Mouse (Mus musculus): Measurements from ENCODE around the gene Msmo1.

The Msmo1 gene

DNA sequence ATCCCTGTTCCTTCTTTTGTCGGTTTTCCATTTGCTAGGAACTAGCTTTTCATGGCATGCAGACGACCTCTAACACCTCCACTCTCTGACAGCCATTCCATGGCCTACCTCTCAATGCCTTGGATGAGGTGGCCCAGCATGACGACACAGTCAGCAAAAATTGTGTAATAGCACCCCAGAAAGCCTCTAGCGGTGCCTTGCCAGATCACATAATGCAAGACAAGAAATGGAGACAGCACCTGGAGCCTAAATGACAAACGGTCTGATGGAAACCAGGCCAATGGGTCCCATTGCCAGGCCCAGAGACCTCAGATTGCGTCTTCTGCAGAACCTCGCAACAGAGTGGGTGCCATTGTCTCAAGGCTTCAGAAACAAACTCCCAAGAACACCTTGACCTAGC, 21.1 kb downstream of the Msmo1 start:
- DNase-seq (ENCODE audit: low spot score in 2 of 2): no peak

- no peak for DNase-seq (ENCODE audit: low spot score in 2 of 2)
Measured at GRCm38 (mm10) chr8:64711544-64711943, 22.0 kb downstream of the Msmo1 start.

DNA sequence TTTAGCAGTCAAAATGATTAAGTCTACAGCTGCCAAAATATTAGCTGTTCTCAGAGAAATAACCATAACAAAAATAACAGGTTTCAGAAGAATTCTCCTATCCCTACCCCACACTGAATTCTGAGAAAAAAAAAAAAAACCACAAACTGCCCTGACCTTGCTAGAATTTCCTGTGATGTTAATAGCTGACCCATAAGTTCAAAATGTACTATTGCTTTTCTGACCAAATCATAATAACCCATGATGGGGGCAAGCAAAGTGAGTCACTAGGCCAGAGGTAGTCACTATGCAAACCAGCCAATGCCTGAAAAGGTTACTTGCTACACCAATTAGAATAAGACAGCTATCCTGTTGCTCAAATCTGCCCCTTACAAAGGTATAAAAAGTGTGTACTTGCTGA, 26.1 kb downstream of the Msmo1 start:
- no peak for DNase-seq (ENCODE audit: low spot score in 2 of 2)

DNA sequence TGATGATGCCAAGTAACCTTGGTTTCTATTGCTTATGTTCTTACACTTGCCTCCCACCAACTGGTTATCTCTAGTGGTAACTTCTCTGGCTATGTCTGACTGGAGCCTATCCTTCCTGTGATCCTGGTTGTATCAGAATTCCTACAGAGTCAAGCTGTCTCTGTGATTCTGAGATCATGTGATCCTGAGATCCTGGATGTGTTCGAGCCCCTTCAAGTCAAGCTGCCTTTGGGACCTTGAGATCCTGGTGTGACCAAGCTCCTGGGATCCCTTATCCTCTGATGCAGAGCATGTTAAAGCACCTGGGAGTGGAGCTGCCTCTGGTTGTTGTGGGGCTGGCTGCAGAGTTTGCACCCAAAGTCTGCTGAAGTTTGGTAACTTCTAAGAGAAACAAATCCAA, 30.4 kb downstream of the Msmo1 start:
- DNase-seq (ENCODE audit: low spot score in 2 of 2): no peak

- DNase-seq (ENCODE audit: low spot score in 2 of 2): peak; percentile 68 to 70
Measured at GRCm38 (mm10) chr8:64692651-64693201, 40.9 kb downstream of the Msmo1 start, which contains the start of gene Cpe. Gene Cpe (minus strand): TSS chr8:64693054.

GRCm38 (mm10) chr8:64691591-64692401, 41.8 kb downstream of the Msmo1 start:
- DNase-seq (ENCODE audit: low spot score in 2 of 2): no peak

DNA sequence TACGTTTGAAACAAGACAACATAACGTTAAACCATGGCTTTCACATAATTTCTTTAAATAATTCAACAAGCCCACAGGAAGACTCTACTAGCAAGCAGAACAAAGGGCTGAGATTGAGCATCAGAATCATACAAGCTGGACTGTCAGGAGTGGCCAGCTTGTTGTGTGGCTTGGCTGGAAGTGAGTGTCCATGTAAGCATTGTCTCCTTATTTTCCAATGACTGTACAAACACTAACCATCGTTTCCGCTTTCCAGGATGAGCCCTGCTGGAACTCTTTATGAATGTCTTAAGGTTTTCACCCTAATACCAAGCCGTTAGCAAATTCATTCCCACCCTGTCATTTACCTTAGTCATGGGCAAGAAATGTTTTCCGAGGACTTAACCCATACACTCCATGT, 42.7 kb downstream of the Msmo1 start:
- DNase-seq (ENCODE audit: low spot score in 2 of 2): no peak

DNA sequence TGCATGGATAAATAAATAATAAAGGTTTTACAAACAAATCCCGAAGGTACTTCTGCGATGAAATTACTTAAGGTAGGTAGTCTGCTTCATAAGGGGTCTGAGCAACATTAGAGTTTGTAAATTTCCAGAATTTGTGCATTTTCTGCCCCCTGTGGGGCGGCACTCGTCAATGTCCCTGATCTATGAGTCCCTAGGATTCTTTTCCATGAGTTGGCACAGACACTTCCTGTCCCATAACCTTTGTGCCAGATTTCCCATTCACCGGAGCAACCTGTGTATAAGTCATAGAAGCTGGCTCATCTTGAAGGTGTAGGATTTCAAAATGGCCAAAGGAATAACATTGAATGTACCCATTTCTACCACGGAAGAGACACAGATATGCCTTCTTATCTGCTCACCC, 43.3 kb downstream of the Msmo1 start:
- DNase-seq (ENCODE audit: low spot score in 2 of 2): no peak

GRCm38 (mm10) chr8:64688741-64689140, 44.9 kb downstream of the Msmo1 start:
- DNase-seq (ENCODE audit: low spot score in 2 of 2): no peak

DNA sequence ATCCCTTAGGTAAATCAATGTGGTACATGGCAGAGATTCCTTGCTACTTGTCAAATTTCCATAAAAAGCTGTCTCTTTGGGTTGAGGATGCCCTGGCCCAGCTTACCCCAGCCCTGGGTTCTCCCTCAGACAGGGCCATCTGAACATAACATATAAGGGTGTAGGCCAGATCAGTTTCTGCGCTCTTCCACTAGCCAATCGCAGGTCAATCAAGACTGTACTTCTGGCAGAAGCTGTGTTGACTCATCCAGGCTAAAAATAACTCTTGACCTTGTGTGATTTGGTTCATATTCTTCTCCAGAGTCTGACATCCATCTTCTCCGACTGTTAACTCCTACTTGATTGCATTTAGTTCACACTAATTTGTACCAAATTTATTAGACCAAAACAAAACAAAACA, 45.4 kb downstream of the Msmo1 start:
- no peak for DNase-seq (ENCODE audit: low spot score in 2 of 2)

- DNase-seq (ENCODE audit: low spot score in 2 of 2): no peak
Measured at GRCm38 (mm10) chr8:64682501-64682900, 51.1 kb downstream of the Msmo1 start.

DNA sequence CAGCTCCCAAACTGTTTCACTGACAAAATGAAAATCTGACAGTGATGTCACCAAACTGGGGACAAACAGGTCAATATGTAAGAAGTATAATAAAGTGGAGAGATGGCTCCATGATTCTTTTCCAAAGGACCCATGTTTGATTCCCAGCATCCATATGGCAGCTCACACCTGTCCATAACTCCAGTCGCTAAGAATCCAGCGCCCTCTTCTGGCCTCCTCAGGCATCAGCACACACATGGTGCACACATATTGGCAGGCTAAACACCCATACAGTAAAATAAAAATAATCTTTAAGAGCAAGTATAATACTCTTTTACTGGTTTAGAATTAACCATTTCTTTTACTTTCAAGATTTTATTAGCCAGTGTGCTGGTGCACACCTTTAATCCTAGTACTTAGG, 57.2 kb downstream of the Msmo1 start:
- no peak for DNase-seq (ENCODE audit: low spot score in 2 of 2)

DNA sequence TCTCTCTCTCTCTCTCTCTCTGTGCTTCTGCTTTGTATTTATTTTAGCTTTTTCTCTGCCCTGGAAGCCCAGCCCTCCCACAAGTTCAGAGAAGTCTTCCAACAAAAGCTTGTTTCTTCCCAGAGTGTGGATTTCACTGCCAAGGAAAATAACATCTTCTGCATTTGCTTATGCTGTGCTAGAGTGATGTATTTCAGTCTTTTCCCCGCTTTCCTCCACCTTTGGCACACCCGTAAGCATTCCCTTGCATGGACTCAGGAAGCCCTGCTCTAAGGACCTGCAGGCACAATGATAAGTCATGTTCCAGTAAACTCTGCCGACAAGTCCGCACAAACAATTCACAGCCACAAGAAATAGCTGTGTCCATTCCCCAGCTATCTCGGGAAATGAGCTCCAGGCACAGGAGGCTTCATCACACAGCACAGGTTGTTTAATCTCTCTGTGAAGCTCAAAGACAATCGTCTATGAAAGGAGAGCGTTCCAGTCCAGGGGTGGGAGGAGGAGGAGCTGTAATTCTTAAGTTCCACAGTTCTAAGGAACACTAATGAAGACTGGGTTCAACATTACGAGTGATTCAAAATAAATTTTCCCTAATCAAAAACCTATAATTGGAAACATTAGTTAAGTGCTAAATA, 58.5 kb downstream of the Msmo1 start:
- DNase-seq (ENCODE audit: low spot score in 2 of 2): no peak

GRCm38 (mm10) chr8:64672920-64673319, 60.7 kb downstream of the Msmo1 start:
- no peak for DNase-seq (ENCODE audit: low spot score in 2 of 2)

GRCm38 (mm10) chr8:64671937-64672336, 61.7 kb downstream of the Msmo1 start:
- DNase-seq (ENCODE audit: low spot score in 2 of 2): no peak

Data from urinary bladder, postnatal 36 days (tissue).